Mouse (Mus musculus) heart, adult 11 months (tissue): Measurements from ENCODE around the gene Mettl26.
A peak's percentile ranks its signal among the peaks of the same experiment; 100 is the strongest.

ENCODE experiments used
- DNase-seq: peaks from one replicate; pipeline ENCODE4 v3.0.0; 2022

Mettl26 gene

GRCm38 (mm10) chr17:25837533-25837932 is 37.3 kb upstream of the Mettl26 start:
- peak; percentile 89 for DNase-seq

GRCm38 (mm10) chr17:25838904-25839303 is 36.0 kb upstream of the Mettl26 start:
- peak; percentile 86 for DNase-seq

- DNase-seq: peak; percentile 92
Observed at GRCm38 (mm10) chr17:25839455-25840235, 35.2 kb upstream of the Mettl26 start.

- DNase-seq: peak; percentile 90
Observed at GRCm38 (mm10) chr17:25840519-25840918, 34.4 kb upstream of the Mettl26 start.

GRCm38 (mm10) chr17:25841117-25841880 is 33.6 kb upstream of the Mettl26 start, which contains the start of gene Gm20683:
Gm20683 (minus strand) TSS chr17:25841763.
- peak; percentile 91 for DNase-seq

GRCm38 (mm10) chr17:25842509-25842908 is 32.4 kb upstream of the Mettl26 start:
- DNase-seq: no peak

GRCm38 (mm10) chr17:25843122-25843521 is 31.8 kb upstream of the Mettl26 start:
- DNase-seq: no peak

- DNase-seq: no peak
Observed at GRCm38 (mm10) chr17:25843636-25844395, 31.1 kb upstream of the Mettl26 start.

- peak; percentile 100 for DNase-seq
Observed at GRCm38 (mm10) chr17:25844396-25844901, 30.4 kb upstream of the Mettl26 start, which contains the start of gene Rhot2. Rhot2 (minus strand) TSS chr17:25844851.

- no peak for DNase-seq
Observed at GRCm38 (mm10) chr17:25860229-25860628, 14.6 kb upstream of the Mettl26 start.

- peak; percentile 99 for DNase-seq
Observed at GRCm38 (mm10) chr17:25860832-25861703, 13.8 kb upstream of the Mettl26 start, which contains the start of gene Wdr90. Wdr90 (minus strand) TSS chr17:25861501.

GRCm38 (mm10) chr17:25861704-25862612 is 12.9 kb upstream of the Mettl26 start:
- DNase-seq: no peak

GRCm38 (mm10) chr17:25863681-25864080 is 11.2 kb upstream of the Mettl26 start:
- no peak for DNase-seq

GRCm38 (mm10) chr17:25864311-25864710 is 10.6 kb upstream of the Mettl26 start:
- no peak for DNase-seq

GRCm38 (mm10) chr17:25865288-25865687 is 9.6 kb upstream of the Mettl26 start:
- no peak for DNase-seq

GRCm38 (mm10) chr17:25866172-25866571 is 8.7 kb upstream of the Mettl26 start:
- peak; percentile 96 for DNase-seq

GRCm38 (mm10) chr17:25867509-25867835 is 7.4 kb upstream of the Mettl26 start:
- no peak for DNase-seq

- DNase-seq: peak; percentile 98
Observed at GRCm38 (mm10) chr17:25867836-25868600, 6.9 kb upstream of the Mettl26 start.

- DNase-seq: peak; percentile 99
Observed at GRCm38 (mm10) chr17:25868601-25869191, 6.2 kb upstream of the Mettl26 start, which contains the start of gene Mcrip2. Mcrip2 (minus strand) TSS chr17:25868764.
